In the genomic region with DNA sequence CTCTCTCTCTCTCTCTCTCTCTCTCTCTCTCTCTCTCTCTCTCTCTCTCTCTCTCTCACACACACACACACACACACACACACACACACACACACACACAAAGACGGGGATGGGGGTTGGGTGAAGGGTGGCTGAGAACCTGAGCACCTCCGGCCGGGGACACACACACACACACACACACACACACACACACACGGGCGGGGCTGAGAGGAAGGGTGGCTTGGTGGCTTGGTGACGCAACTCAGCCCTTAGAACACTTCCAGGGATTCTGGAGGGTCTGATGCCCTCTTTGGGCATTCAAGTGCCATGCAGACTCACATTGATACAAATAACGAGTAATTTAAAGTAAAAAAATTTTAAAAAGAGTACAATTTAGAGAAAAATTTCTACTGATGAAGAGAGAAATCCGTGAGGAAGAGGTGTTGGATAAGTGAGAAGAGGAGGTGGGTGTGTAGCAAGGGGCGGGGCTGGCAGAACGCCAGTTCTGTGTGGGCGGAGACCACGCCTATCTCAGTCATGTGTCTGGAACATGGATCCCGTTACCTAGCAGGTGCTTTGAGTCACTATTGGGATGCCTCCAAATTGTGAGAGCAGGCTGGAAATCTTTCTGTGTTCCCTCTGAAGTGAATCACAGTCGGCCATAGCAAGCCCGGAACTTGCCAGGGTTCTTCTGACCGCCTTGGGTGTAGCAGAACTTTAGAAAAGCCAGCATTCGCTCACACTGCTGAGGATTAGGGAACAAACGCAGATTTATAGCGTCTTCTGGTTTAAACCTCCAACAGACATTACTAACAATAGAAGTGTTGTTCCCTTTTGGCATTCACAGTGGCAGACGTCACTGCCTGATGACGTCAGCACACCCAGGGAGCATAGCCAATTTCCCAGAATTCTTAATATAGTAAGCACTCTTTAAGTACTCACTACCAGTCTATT, we compare ENCODE assay signal across 1 mouse cellular context.
TF ChIP-seq lines count a peak whose summit lies in the region.

No protein-coding gene starts in this region.

TF ChIP-seq in ES-E14, 5 proteins besides CTCF, POLR2A, EP300 and RAD21 (continued from another document):
- TF ChIP-seq CHD2 (IDR thresholded peaks at IDR 0.05; ENCODE audit: low read depth, low read length) (no peak), ZC3H11A (IDR thresholded peaks at IDR 0.05; ENCODE audit: borderline replicate concordance, low read depth, low read length) (no peak)
